Mouse (Mus musculus): ENCODE results near the gene Uqcr11. TPM values are rescaled to one million over a fixed set of nuclear protein-coding genes. Genes with fewer than 3 reads are reported as not detected.
A peak's percentile ranks its signal among the peaks of the same experiment; 100 is the strongest.

The Uqcr11 gene
- polyA plus RNA-seq, 1 experiment, result 222 TPM

DNA sequence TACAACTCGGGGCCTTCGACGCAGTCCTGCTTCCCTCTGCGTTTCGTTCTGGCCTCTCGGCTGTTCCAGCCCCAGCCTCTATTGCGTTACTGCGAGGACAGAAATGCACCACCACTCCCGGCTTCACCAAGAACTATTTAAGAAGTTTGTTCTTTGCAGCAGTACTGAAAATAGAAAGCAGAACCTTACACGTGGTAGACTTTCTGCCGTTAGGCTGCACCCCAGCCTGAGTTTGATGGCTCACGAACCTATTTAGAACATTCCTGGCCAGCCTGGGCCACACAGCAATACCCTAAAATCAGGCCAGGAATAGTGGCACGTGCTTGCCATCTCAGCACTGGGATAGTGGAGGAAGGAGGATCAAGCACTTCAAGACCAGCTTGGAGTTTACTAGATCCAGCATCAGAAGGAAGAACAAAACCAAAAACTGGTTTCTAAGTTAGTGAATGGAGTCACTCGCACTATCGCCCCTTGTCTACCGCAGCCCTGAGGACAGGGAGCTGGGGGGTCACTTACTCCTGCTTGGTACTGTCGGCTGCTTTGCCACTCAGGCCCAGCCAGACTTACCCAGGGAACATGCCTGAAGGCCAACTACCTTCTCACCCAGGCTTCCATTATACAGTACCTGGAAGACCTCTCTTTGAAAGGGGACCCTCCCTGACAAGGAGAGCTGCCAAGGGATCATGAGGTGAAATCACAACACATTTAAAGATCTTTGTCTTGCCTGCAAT is 6.5 kb downstream of the Uqcr11 start:
- Histone ChIP-seq H3K4me1 (ENCODE audit: control insufficient read depth, insufficient read depth, low read length) (peaks cover 7% of the 10 kb centered on the region), H3K4me3 (replicated peaks; ENCODE audit: control insufficient read depth, low read depth, low read length) (peak overlapping the region; percentile 76), H3K27ac (ENCODE audit: control insufficient read depth, insufficient read depth, low read depth, low read length, poor library complexity) (peak overlapping the region; percentile 92)
- WGBS, result 7% methylated on average over 17 of the region's 17 CpGs
- no peak for TF ChIP-seq CTCF (IDR thresholded peaks at IDR 0.05; ENCODE audit: control insufficient read depth, insufficient read depth, low read length)

- TF ChIP-seq CTCF (IDR thresholded peaks at IDR 0.05; ENCODE audit: control insufficient read depth, insufficient read depth, low read length) (no peak; the same call in 1 of the 2 replicates), POLR2A (IDR thresholded peaks at IDR 0.05; ENCODE audit: borderline replicate concordance, control insufficient read depth, low read depth, low read length) (peak; percentile 99)
- Histone ChIP-seq H3K27ac (ENCODE audit: control insufficient read depth, insufficient read depth, low read depth, low read length, poor library complexity) (peak within 1 kb of the TSS; percentile 99), H3K4me3 (replicated peaks; ENCODE audit: control insufficient read depth, low read depth, low read length) (peak within 1 kb of the TSS; percentile 76), H3K4me1 (ENCODE audit: control insufficient read depth, insufficient read depth, low read length) (peaks cover 7% of the 10 kb centered on the region)
- WGBS, result under 1% methylated on average over 82 of the region's 82 CpGs
Observed at GRCm38 (mm10) chr10:80399191-80399972, 7.2 kb downstream of the Uqcr11 start, which contains the start of gene Mbd3. TSS of gene Mbd3 (minus strand) at chr10:80399550.

- peaks cover 7% of the 10 kb centered on the region for H3K4me1 ChIP-seq (ENCODE audit: control insufficient read depth, insufficient read depth, low read length)
- TF ChIP-seq CTCF (IDR thresholded peaks at IDR 0.05; ENCODE audit: control insufficient read depth, insufficient read depth, low read length) (no peak), POLR2A (IDR thresholded peaks at IDR 0.05; ENCODE audit: borderline replicate concordance, control insufficient read depth, low read depth, low read length) (peak; percentile 76)
- whole genome bisulfite sequencing, result under 1% methylated on average over 59 of the region's 59 CpGs
- peak overlapping the region; percentile 99 for H3K27ac ChIP-seq (ENCODE audit: control insufficient read depth, insufficient read depth, low read depth, low read length, poor library complexity)
- H3K4me3 ChIP-seq (replicated peaks; ENCODE audit: control insufficient read depth, low read depth, low read length), result peak overlapping the region; percentile 63
Observed at GRCm38 (mm10) chr10:80398719-80399190, 7.9 kb downstream of the Uqcr11 start.

- 3% methylated on average over 1 of the region's 1 CpGs for WGBS
- TF ChIP-seq POLR2A (IDR thresholded peaks at IDR 0.05; ENCODE audit: borderline replicate concordance, control insufficient read depth, low read depth, low read length), result no peak
- no peak for TF ChIP-seq CTCF (IDR thresholded peaks at IDR 0.05; ENCODE audit: control insufficient read depth, insufficient read depth, low read length)
- H3K4me3 ChIP-seq (replicated peaks; ENCODE audit: control insufficient read depth, low read depth, low read length), result no peak overlapping the region
- H3K27ac ChIP-seq (ENCODE audit: control insufficient read depth, insufficient read depth, low read depth, low read length, poor library complexity), result no peak overlapping the region
- peaks cover 7% of the 10 kb centered on the region for H3K4me1 ChIP-seq (ENCODE audit: control insufficient read depth, insufficient read depth, low read length)
Observed at GRCm38 (mm10) chr10:80398174-80398535, 8.5 kb downstream of the Uqcr11 start.

DNA sequence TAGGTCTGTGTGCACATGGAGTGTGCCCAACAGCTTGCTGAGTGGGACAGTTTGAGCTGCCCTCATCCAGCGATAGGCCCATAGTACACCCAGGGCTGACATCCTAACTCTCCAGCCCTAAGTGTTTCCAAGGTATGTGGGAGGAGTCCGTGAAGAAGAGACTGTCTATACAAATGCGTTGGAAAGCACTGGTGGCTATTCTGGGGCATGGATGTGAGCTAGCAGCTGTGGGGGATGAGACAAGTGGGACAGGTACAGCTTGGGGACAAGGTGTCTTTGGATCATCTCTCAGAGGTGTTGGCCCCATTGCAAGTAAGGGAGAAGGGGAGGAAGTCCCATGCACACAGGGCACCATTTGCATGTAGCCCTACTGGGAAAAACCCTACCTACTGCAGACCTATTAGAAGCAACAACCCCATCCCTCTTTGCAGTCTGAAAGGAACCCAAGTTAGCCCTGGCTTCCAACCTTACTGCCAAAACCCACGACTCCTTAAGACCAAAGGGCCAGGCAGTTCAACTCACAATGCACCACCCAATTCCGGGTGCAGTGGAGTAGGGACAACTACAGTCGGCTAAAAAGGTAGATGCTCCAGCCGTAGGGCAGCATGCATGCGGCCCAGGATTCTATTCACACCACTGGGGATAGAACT is 9.0 kb downstream of the Uqcr11 start:
- 48% methylated on average over 8 of the region's 8 CpGs for WGBS
- Histone ChIP-seq H3K4me1 (ENCODE audit: control insufficient read depth, insufficient read depth, low read length) (peaks cover 7% of the 10 kb centered on the region), H3K4me3 (replicated peaks; ENCODE audit: control insufficient read depth, low read depth, low read length) (peak overlapping the region; percentile 3), H3K27ac (ENCODE audit: control insufficient read depth, insufficient read depth, low read depth, low read length, poor library complexity) (no peak overlapping the region)
- TF ChIP-seq POLR2A (IDR thresholded peaks at IDR 0.05; ENCODE audit: borderline replicate concordance, control insufficient read depth, low read depth, low read length), result no peak
- TF ChIP-seq CTCF (IDR thresholded peaks at IDR 0.05; ENCODE audit: control insufficient read depth, insufficient read depth, low read length), result no peak

GRCm38 (mm10) chr10:80396822-80397523 is 9.7 kb downstream of the Uqcr11 start:
- peaks cover 7% of the 10 kb centered on the region for H3K4me1 ChIP-seq (ENCODE audit: control insufficient read depth, insufficient read depth, low read length)
- H3K27ac ChIP-seq (ENCODE audit: control insufficient read depth, insufficient read depth, low read depth, low read length, poor library complexity), result no peak overlapping the region
- no peak overlapping the region for H3K4me3 ChIP-seq (replicated peaks; ENCODE audit: control insufficient read depth, low read depth, low read length)
- TF ChIP-seq CTCF (IDR thresholded peaks at IDR 0.05; ENCODE audit: control insufficient read depth, insufficient read depth, low read length), result no peak
- no peak for TF ChIP-seq POLR2A (IDR thresholded peaks at IDR 0.05; ENCODE audit: borderline replicate concordance, control insufficient read depth, low read depth, low read length)
- WGBS, result 81% methylated on average over 11 of the region's 11 CpGs

DNA sequence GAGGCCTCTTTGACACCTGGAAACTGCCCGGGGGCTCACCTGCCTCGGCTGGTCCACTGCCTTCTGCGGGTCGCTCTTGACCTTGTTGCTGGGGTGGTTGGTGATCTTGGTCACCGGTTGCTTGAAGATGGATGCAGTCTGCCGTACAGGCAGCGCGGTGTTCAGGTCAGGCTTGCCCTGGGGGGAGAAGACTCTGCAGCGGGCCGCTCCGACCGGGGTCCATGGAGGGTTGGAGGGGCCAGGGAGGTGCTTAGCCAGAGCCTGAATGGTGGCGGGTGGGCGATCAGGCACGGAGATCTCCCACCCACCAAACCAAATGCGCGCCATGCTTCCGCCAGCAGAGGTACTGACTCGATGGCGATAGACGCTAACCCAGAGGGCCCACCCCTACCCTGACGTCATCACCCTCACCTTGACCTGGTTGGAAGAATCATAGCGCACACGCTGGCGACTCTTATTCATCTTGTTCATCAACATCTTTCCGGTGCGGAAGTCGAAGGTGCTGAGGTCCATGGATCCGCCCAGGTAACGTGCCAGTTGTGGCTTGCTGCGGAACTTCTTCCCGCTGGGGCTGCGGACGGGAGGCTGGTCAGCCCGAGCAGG is 11.5 kb downstream of the Uqcr11 start:
- H3K4me1 ChIP-seq (ENCODE audit: control insufficient read depth, insufficient read depth, low read length), result peaks cover 3% of the 10 kb centered on the region; the same call in 1 of the 2 replicates
- H3K27ac ChIP-seq (ENCODE audit: control insufficient read depth, insufficient read depth, low read depth, low read length, poor library complexity), result no peak overlapping the region
- no peak overlapping the region for H3K4me3 ChIP-seq (replicated peaks; ENCODE audit: control insufficient read depth, low read depth, low read length)
- TF ChIP-seq POLR2A (IDR thresholded peaks at IDR 0.05; ENCODE audit: borderline replicate concordance, control insufficient read depth, low read depth, low read length) (no peak), CTCF (IDR thresholded peaks at IDR 0.05; ENCODE audit: control insufficient read depth, insufficient read depth, low read length) (no peak)
- 94% methylated on average over 35 of the region's 35 CpGs for WGBS
